Mouse (Mus musculus): ENCODE measurements around the gene Adamts13.

The Adamts13 gene

GRCm38 (mm10) chr2:27032361-27032760, 59.1 kb downstream of the Adamts13 start:
- in situ Hi-C loops (cut with MboI, MseI) = no loop called here

- in situ Hi-C loops (cut with MboI, MseI) = loop anchor here (5.0 kb wide), 2 partner anchors 49 to 389 kb away; no protein-coding TSS in a partner anchor
Observed at GRCm38 (mm10) chr2:27036003-27036402, 62.8 kb downstream of the Adamts13 start.

GRCm38 (mm10) chr2:27037008-27037407, 63.8 kb downstream of the Adamts13 start:
- in situ Hi-C loops (cut with MboI, MseI) = loop anchor here (5.0 kb wide), 2 partner anchors 50 to 390 kb away; no protein-coding TSS in a partner anchor

GRCm38 (mm10) chr2:27038596-27038995, 65.4 kb downstream of the Adamts13 start:
- in situ Hi-C loops (cut with MboI, MseI) = loop anchor here (5.0 kb wide), 2 partner anchors 51 to 391 kb away; no protein-coding TSS in a partner anchor

GRCm38 (mm10) chr2:27039286-27039685, 66.1 kb downstream of the Adamts13 start:
- in situ Hi-C loops (cut with MboI, MseI) = loop anchor here (5.0 kb wide), 2 partner anchors 52 to 392 kb away; no protein-coding TSS in a partner anchor

GRCm38 (mm10) chr2:27042131-27042844, 69.1 kb downstream of the Adamts13 start:
- in situ Hi-C loops (cut with MboI, MseI) = loop anchor here (5.0 to 10.0 kb wide), 2 partner anchors 195 to 1447 kb away; no protein-coding TSS in a partner anchor

GRCm38 (mm10) chr2:27043461-27043860, 70.2 kb downstream of the Adamts13 start:
- in situ Hi-C loops (cut with MboI, MseI) = loop anchor here (5.0 to 10.0 kb wide), 2 partner anchors 194 to 1449 kb away; no protein-coding TSS in a partner anchor

- in situ Hi-C loops (cut with MboI, MseI) = loop anchor here (5.0 to 10.0 kb wide), 2 partner anchors 193 to 1449 kb away; no protein-coding TSS in a partner anchor
Observed at GRCm38 (mm10) chr2:27044166-27044565, 71.0 kb downstream of the Adamts13 start.

- in situ Hi-C loops (cut with MboI, MseI) = loop anchor here (5.0 to 10.0 kb wide), 2 partner anchors 193 to 1450 kb away; no protein-coding TSS in a partner anchor
Observed at GRCm38 (mm10) chr2:27044641-27045040, 71.4 kb downstream of the Adamts13 start.

- in situ Hi-C loops (cut with MboI, MseI) = loop anchor here (10.0 kb wide), 1 partner anchor 1451 kb away; no protein-coding TSS in a partner anchor
Observed at GRCm38 (mm10) chr2:27045979-27046770, 73.0 kb downstream of the Adamts13 start.

- in situ Hi-C loops (cut with MboI, MseI) = loop anchor here (10.0 kb wide), 1 partner anchor 1455 kb away; no protein-coding TSS in a partner anchor
Observed at GRCm38 (mm10) chr2:27049408-27049807, 76.2 kb downstream of the Adamts13 start.

- in situ Hi-C loops (cut with MboI, MseI) = no loop called here
Observed at GRCm38 (mm10) chr2:27058251-27058650, 85.0 kb downstream of the Adamts13 start.

GRCm38 (mm10) chr2:27058751-27059150, 85.5 kb downstream of the Adamts13 start:
- in situ Hi-C loops (cut with MboI, MseI) = no loop called here

GRCm38 (mm10) chr2:27059187-27059586, 86.0 kb downstream of the Adamts13 start:
- in situ Hi-C loops (cut with MboI, MseI) = no loop called here

All from T-helper 2 cell (primary cell).